Mouse (Mus musculus) neural tube, embryonic 11.5 days (tissue): ENCODE data around the gene Ctnnd2. TPM values are rescaled to one million over a fixed set of nuclear protein-coding genes. Genes with fewer than 3 reads are reported as not detected.

Experiments used
- ATAC-seq: fragments of 200-750 bp; cut with Nextera tagmentation; 2 replicates; pipeline ENCODE4 v1.8.0; 2017; ENCODE audit warnings: moderate number of reproducible peaks, mild to moderate bottlenecking, moderate TSS enrichment, moderate library complexity; ENCODE audit not compliant: insufficient read depth, low FRiP score, low TSS enrichment
- DNase-seq: peaks from one replicate; pipeline ENCODE4 v3.0.0-alpha.2; 2015; ENCODE audit warnings: low spot score
- H3K27ac ChIP-seq: fragments of 300-500 bp; sonication (generic); 2 replicates; pipeline ENCODE4 v1.5.1; 2014; ENCODE audit warnings: low read depth, mild to moderate bottlenecking, low read length
- H3K27me3 ChIP-seq: fragments of 300-500 bp; sonication (generic); 2 replicates; pipeline ENCODE4 v1.6.1; 2014; ENCODE audit warnings: mild to moderate bottlenecking, low read length, mixed read lengths; ENCODE audit not compliant: control insufficient read depth, insufficient read depth
- H3K36me3 ChIP-seq: fragments of 300-500 bp; sonication (generic); 2 replicates; pipeline ENCODE4 v1.6.1; 2014; ENCODE audit warnings: mild to moderate bottlenecking, low read length, moderate library complexity, mixed read lengths; ENCODE audit not compliant: control insufficient read depth, insufficient read depth
- H3K4me1 ChIP-seq: fragments of 300-500 bp; sonication (generic); 2 replicates; pipeline ENCODE4 v1.6.1; 2014; ENCODE audit warnings: low read length, mixed read lengths; ENCODE audit not compliant: control insufficient read depth, insufficient read depth
- H3K4me2 ChIP-seq: fragments of 300-500 bp; sonication (generic); 2 replicates; pipeline ENCODE4 v1.6.1; 2014; ENCODE audit warnings: low read depth, mild to moderate bottlenecking, moderate library complexity
- H3K4me3 ChIP-seq: fragments of 300-500 bp; sonication (generic); 2 replicates; pipeline ENCODE4 v1.5.1; 2014; ENCODE audit warnings: low read depth, low read length
- H3K9ac ChIP-seq: fragments of 300-500 bp; sonication (generic); 2 replicates; pipeline ENCODE4 v1.6.1; 2014; ENCODE audit warnings: mild to moderate bottlenecking, low read length
- H3K9me3 ChIP-seq: fragments of 300-500 bp; sonication (generic); 2 replicates; pipeline ENCODE4 v1.6.1; 2016; ENCODE audit warnings: low read length; ENCODE audit not compliant: control insufficient read depth
- WGBS: fragments of 180-500 bp; shearing (Covaris S2); extraction: QIAGEN DNeasy Blood & Tissue Kit; methylation state at CpG from one replicate; pipeline ENCODE4 v1.1.7; 2014; 5-methylcytosine and 5-hydroxymethylcytosine counted together
- polyA plus RNA-seq: library from polyadenylated mRNA; unstranded; fragments of >200 nt; fragmentation: Nextera tagmentation; extraction: Ambion mirVana; gene quantifications from 2 replicates; pipeline ENCODE4 v1.2.1, GENCODE M21; 2014

The Ctnnd2 gene
- polyA plus RNA-seq, 1 experiment from 2014 or later: 24.0 TPM

- WGBS: 64% methylated on average over 7 of the region's 7 CpGs
- DNase-seq (peak; percentile 49), ATAC-seq (no peak)
- Histone ChIP-seq H3K27ac (no peak overlapping the region), H3K27me3 (no peaks in the 10 kb centered on the region), H3K36me3 (no peaks in the 10 kb centered on the region), H3K9me3 (no peaks in the 10 kb centered on the region), H3K9ac (no peak overlapping the region), H3K4me1 (no peaks in the 10 kb centered on the region), H3K4me3 (no peak overlapping the region), H3K4me2 (no peak overlapping the region)
Observed at GRCm38 (mm10) chr15:30615451-30615850, 443.1 kb downstream of the Ctnnd2 start.

DNA sequence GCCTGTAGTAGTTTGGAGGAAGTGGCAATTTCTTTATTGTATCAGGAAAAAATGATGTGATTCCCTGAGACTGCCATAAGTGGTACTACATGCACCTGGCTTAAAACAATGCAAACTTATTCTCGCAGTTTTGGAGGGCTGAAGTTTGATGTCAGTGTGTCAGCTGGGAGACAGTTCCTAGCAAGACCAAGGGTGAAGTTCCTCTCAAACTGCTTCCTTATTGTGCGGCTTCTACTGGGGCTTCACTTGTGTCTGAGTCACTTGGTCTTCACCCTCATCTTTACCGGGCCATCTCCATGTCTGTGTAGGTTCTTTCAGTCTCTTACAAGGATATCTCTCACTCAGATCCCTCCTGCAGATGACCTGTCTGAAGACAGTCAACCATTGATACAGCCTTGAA lies 444.5 kb downstream of the Ctnnd2 start:
- no peak overlapping the region for H3K4me2 ChIP-seq
- ATAC-seq (no peak), DNase-seq (no peak)
- H3K9ac ChIP-seq: no peak overlapping the region
- H3K4me3 ChIP-seq: no peak overlapping the region
- no peak overlapping the region for H3K27ac ChIP-seq
- H3K4me1 ChIP-seq: no peaks in the 10 kb centered on the region
- no peaks in the 10 kb centered on the region for H3K36me3 ChIP-seq
- H3K9me3 ChIP-seq: no peaks in the 10 kb centered on the region
- 96% methylated on average over 3 of the region's 3 CpGs for WGBS
- no peaks in the 10 kb centered on the region for H3K27me3 ChIP-seq

DNA sequence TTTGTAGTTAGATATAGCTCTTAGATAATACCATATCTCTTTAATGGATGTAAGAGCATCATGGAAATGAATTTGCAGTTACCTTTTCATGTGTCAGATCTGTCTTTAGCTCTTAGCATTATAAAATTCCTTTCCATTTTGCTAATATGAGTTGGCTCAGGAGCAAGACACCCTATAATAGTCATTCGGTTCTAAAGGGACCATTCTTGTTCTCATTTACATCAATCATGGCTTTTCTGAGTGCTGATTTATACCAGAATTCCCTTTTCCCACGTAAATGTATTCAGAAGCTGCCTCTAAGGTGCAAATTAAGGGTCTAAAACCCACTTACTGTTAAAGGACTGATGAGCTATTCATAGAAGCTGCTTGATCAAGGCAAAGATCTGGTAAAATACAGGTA lies 445.5 kb downstream of the Ctnnd2 start:
- H3K36me3 ChIP-seq: no peaks in the 10 kb centered on the region
- no peak overlapping the region for H3K9ac ChIP-seq
- H3K27me3 ChIP-seq: no peaks in the 10 kb centered on the region
- H3K4me3 ChIP-seq: no peak overlapping the region
- no peaks in the 10 kb centered on the region for H3K9me3 ChIP-seq
- 71% methylated on average over 2 of the region's 2 CpGs for WGBS
- H3K4me2 ChIP-seq: no peak overlapping the region
- no peaks in the 10 kb centered on the region for H3K4me1 ChIP-seq
- DNase-seq: no peak
- no peak overlapping the region for H3K27ac ChIP-seq
- ATAC-seq: no peak

DNA sequence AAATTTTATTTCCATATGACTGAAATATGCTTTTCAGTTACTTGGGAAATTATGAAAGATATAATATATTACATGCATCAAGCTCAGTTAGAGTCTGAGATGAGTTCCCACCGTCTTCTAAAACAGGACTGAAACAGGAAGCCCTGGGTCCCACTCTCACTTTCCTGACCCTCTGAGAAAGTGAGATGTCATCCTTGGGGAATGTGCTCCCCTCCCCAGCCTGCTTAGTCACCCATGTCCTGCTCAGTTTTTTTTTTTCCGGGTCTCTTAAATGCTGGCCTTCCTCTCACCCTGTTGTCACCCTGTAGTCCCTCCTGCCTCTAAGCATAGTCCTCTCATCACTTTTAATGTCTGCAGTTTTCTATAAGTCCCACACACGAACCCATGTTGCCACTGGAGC lies 456.1 kb downstream of the Ctnnd2 start:
- no peak for DNase-seq
- Histone ChIP-seq H3K36me3 (no peaks in the 10 kb centered on the region), H3K4me2 (no peak overlapping the region), H3K27ac (no peak overlapping the region), H3K9ac (no peak overlapping the region), H3K27me3 (no peaks in the 10 kb centered on the region), H3K4me3 (no peak overlapping the region), H3K9me3 (no peaks in the 10 kb centered on the region), H3K4me1 (no peaks in the 10 kb centered on the region)
- WGBS: 66% methylated on average over 3 of the region's 3 CpGs
- ATAC-seq: no peak

- no peak for ATAC-seq
- H3K36me3 ChIP-seq: no peaks in the 10 kb centered on the region
- DNase-seq: no peak
- H3K9ac ChIP-seq: no peak overlapping the region
- no peaks in the 10 kb centered on the region for H3K4me1 ChIP-seq
- no peak overlapping the region for H3K4me2 ChIP-seq
- no peaks in the 10 kb centered on the region for H3K9me3 ChIP-seq
- no peak overlapping the region for H3K27ac ChIP-seq
- WGBS: 82% methylated on average over 7 of the region's 7 CpGs
- no peak overlapping the region for H3K4me3 ChIP-seq
- no peaks in the 10 kb centered on the region for H3K27me3 ChIP-seq
Observed at GRCm38 (mm10) chr15:30632113-30632735, 459.8 kb downstream of the Ctnnd2 start.

GRCm38 (mm10) chr15:30633917-30634316 lies 461.5 kb downstream of the Ctnnd2 start:
- no peaks in the 10 kb centered on the region for H3K9me3 ChIP-seq
- WGBS: 39% methylated on average over 2 of the region's 2 CpGs

GRCm38 (mm10) chr15:30634522-30634921 lies 462.1 kb downstream of the Ctnnd2 start:
- Histone ChIP-seq H3K9ac (no peak overlapping the region; the same call in 1 of the 2 replicates), H3K36me3 (no peaks in the 10 kb centered on the region), H3K27ac (0 out of 2 replicates have a peak overlapping the region, but pooled peaks have one; percentile 20), H3K4me3 (no peak overlapping the region), H3K4me2 (no peak overlapping the region), H3K9me3 (no peaks in the 10 kb centered on the region), H3K4me1 (no peaks in the 10 kb centered on the region), H3K27me3 (no peaks in the 10 kb centered on the region)
- DNase-seq (peak; percentile 44), ATAC-seq (peak; percentile 58)
- 25% methylated on average over 5 of the region's 5 CpGs for WGBS

More at GRCm38 (mm10) chr15:30633917-30634316, 461.5 kb downstream of the Ctnnd2 start:
- Histone ChIP-seq H3K4me2 (no peak overlapping the region), H3K9ac (no peak overlapping the region), H3K4me3 (no peak overlapping the region), H3K4me1 (no peaks in the 10 kb centered on the region), H3K27ac (no peak overlapping the region), H3K27me3 (no peaks in the 10 kb centered on the region), H3K36me3 (no peaks in the 10 kb centered on the region)
- ATAC-seq: peak; percentile 45; the same call in 1 of the 2 replicates
- no peak for DNase-seq

- no peak overlapping the region for H3K27ac ChIP-seq
- no peak for ATAC-seq
- no peak overlapping the region for H3K9ac ChIP-seq
- H3K4me2 ChIP-seq: no peak overlapping the region
- H3K4me1 ChIP-seq: no peaks in the 10 kb centered on the region
- no peaks in the 10 kb centered on the region for H3K9me3 ChIP-seq
- no peaks in the 10 kb centered on the region for H3K27me3 ChIP-seq
- no peak overlapping the region for H3K4me3 ChIP-seq
- WGBS: 92% methylated on average over 5 of the region's 5 CpGs
- no peak for DNase-seq
- H3K36me3 ChIP-seq: no peaks in the 10 kb centered on the region
Observed at GRCm38 (mm10) chr15:30640651-30641050, 468.3 kb downstream of the Ctnnd2 start.

DNA sequence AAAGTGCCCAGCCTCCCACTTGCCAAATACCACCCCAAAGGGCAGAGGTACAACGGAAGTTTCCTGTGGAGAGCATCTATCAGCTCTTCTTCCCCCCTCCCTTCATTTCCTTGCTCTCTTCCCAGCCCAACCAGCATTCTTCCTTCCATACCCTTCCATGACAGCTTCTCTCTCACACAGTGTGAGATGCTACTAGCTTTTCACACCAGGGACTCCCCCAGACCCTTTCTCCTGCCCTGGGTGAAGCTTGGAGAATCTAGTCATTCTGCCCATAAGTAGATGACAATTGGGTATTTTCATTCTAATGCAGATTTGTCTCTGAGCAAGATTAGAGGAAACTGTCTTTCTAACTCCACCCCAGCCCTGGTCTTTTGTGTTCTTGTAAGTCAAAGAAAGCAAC lies 473.3 kb downstream of the Ctnnd2 start:
- H3K9ac ChIP-seq: no peak overlapping the region
- peaks cover 4% of the 10 kb centered on the region; the same call in 1 of the 2 replicates for H3K4me1 ChIP-seq
- ATAC-seq: no peak
- no peak overlapping the region for H3K4me3 ChIP-seq
- 29% methylated on average over 1 of the region's 1 CpGs for WGBS
- peaks cover 8% of the 10 kb centered on the region for H3K27me3 ChIP-seq
- no peak overlapping the region for H3K27ac ChIP-seq
- no peaks in the 10 kb centered on the region for H3K36me3 ChIP-seq
- H3K4me2 ChIP-seq: no peak overlapping the region
- no peaks in the 10 kb centered on the region for H3K9me3 ChIP-seq
- no peak for DNase-seq
